Mouse (Mus musculus): ENCODE measurements around the gene Vwf. TPM values are rescaled to one million over a fixed set of nuclear protein-coding genes. Genes with fewer than 3 reads are reported as not detected.

The Vwf gene
- polyA plus RNA-seq, 1 experiment = not detected

DNA sequence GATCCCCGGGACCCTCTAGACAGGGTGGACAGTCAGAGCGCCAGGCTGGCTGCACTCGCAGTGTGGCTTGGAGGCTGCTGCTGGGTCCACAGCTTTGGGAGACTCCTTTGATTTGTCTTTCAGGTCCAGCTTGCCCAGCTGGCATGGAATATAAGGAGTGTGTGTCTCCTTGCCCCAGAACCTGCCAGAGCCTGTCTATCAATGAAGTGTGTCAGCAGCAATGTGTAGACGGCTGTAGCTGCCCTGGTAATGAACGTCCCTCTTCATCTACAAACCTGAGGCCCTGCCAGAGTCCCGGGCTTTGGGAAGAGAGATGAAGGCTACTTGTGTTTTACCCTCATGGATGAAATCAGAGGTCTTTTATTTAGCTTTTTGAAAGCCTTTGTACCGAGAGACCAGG lies 43.5 kb downstream of the Vwf start:
- H3K4me1 ChIP-seq (ENCODE audit: control insufficient read depth, insufficient read depth, low read length) = peaks cover 14% of the 10 kb centered on the region
- 69% methylated on average over 7 of the region's 7 CpGs for WGBS
- H3K27ac ChIP-seq (ENCODE audit: insufficient read depth, low read depth, low read length) = no peak overlapping the region
- no peak for TF ChIP-seq CTCF (IDR thresholded peaks at IDR 0.05; ENCODE audit: insufficient read depth, low read depth, low read length)
- no peak for TF ChIP-seq POLR2A (IDR thresholded peaks at IDR 0.05; ENCODE audit: insufficient read depth, low read depth, low read length)
- H3K4me3 ChIP-seq (ENCODE audit: insufficient read depth, low read depth, low read length) = no peak overlapping the region

DNA sequence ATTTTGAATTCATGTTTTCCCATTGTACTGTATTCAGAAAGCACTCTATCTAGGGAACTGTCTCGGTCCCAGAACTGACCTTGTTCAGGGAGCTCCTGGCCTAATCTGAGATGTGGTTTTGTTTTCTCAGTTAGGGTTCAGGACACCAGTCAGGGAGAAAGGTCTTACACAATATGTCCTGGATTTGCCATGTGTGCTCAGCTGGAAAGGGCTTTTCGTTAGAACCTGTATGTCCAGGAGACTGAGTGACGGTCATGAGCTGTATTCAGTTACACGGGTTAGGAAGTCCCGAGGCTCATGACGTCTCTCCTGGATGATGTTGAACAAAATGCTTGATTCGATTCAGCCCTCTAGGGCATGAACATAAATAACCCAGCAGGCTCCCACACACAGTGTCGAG lies 43.9 kb downstream of the Vwf start:
- Histone ChIP-seq H3K27ac (ENCODE audit: insufficient read depth, low read depth, low read length) (no peak overlapping the region), H3K4me3 (ENCODE audit: insufficient read depth, low read depth, low read length) (no peak overlapping the region), H3K4me1 (ENCODE audit: control insufficient read depth, insufficient read depth, low read length) (peaks cover 13% of the 10 kb centered on the region)
- TF ChIP-seq POLR2A (IDR thresholded peaks at IDR 0.05; ENCODE audit: insufficient read depth, low read depth, low read length) = no peak
- 48% methylated on average over 8 of the region's 8 CpGs for WGBS

DNA sequence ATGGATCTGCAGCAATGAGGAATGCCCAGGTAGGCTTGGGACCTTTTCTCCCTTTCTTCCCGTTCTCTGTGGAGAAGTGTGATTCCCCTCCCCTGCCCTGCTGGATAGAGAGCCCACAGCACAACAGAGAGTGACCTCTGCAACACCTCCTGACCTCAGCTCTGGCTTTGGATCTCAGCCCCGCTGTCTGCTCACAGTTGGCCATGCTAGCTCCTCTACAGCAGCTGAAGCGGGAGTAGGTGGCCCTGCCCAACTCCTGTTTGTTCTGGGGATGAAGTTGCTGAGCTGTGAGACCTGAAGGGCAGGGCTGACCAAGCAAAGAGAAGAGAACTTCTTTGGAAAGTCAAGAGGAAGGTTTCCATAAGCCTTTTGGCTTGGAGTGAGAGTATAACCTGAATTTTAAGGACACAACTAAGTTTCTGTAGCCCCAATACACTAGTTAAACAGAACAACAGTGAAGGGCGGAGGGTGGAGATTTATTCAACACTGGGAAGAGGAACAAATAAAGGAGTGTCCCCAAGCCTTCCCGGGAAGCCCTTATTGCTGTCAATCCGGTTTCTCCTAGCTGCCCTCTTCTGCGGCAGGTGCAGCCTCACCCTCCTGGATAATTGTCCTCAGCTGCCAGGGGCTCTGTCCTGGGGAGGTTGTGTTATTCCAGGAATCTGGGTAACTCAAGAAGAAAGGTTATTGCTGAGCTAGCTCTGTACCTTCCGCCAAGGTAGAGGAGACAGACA lies 45.2 kb downstream of the Vwf start:
- no peak for TF ChIP-seq CTCF (IDR thresholded peaks at IDR 0.05; ENCODE audit: insufficient read depth, low read depth, low read length)
- no peak for TF ChIP-seq POLR2A (IDR thresholded peaks at IDR 0.05; ENCODE audit: insufficient read depth, low read depth, low read length)
- Histone ChIP-seq H3K27ac (ENCODE audit: insufficient read depth, low read depth, low read length) (no peak overlapping the region), H3K4me3 (ENCODE audit: insufficient read depth, low read depth, low read length) (no peak overlapping the region), H3K4me1 (ENCODE audit: control insufficient read depth, insufficient read depth, low read length) (peaks cover 5% of the 10 kb centered on the region)
- WGBS = 83% methylated on average over 8 of the region's 8 CpGs

DNA sequence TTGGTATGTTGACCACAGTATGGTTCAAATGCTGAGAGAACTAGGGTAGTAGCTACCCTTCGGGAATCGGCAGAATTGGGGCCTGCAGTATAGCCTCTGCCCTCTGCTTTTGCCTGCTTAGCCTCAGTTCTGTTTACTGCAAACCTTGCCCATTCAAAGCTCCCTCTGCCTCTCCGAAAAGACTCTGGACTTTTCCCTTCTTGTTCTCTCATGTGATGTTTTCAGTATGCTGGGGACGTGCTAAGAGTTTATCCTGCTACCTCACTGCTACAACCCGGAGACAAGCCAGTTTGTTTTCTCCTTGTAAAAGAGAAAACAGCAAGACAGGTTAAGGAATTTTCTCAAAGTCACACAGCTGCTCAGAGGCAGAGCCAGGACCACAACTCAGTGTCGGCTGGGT lies 46.0 kb downstream of the Vwf start:
- Histone ChIP-seq H3K4me1 (ENCODE audit: control insufficient read depth, insufficient read depth, low read length) (peaks cover 5% of the 10 kb centered on the region), H3K4me3 (ENCODE audit: insufficient read depth, low read depth, low read length) (no peak overlapping the region), H3K27ac (ENCODE audit: insufficient read depth, low read depth, low read length) (no peak overlapping the region)
- TF ChIP-seq CTCF (IDR thresholded peaks at IDR 0.05; ENCODE audit: insufficient read depth, low read depth, low read length) (no peak), POLR2A (IDR thresholded peaks at IDR 0.05; ENCODE audit: insufficient read depth, low read depth, low read length) (no peak)
- 93% methylated on average over 6 of the region's 6 CpGs for WGBS

DNA sequence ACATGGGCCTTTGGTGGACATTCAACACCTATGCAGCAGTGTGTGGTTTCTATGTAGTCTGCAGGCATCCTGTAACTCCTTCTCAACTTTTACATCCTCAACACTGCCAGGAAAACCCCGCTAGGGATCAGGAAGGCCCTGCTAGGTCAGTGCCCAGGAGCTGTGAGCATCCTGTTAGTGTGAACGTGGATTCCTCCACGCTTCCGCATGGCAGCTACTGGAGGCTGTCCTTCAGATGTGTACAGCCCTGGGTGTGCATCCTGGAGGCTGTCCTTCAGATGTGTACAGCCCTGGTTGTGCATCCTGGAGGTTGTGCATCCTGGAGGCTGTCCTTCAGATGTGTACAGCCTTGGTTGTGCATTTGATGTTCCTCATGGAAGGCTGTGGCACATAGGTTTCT lies 47.7 kb downstream of the Vwf start:
- WGBS = 94% methylated on average over 4 of the region's 4 CpGs
- Histone ChIP-seq H3K4me1 (ENCODE audit: control insufficient read depth, insufficient read depth, low read length) (no peaks in the 10 kb centered on the region), H3K4me3 (ENCODE audit: insufficient read depth, low read depth, low read length) (no peak overlapping the region), H3K27ac (ENCODE audit: insufficient read depth, low read depth, low read length) (no peak overlapping the region)
- TF ChIP-seq POLR2A (IDR thresholded peaks at IDR 0.05; ENCODE audit: insufficient read depth, low read depth, low read length) (no peak), CTCF (IDR thresholded peaks at IDR 0.05; ENCODE audit: insufficient read depth, low read depth, low read length) (no peak)

DNA sequence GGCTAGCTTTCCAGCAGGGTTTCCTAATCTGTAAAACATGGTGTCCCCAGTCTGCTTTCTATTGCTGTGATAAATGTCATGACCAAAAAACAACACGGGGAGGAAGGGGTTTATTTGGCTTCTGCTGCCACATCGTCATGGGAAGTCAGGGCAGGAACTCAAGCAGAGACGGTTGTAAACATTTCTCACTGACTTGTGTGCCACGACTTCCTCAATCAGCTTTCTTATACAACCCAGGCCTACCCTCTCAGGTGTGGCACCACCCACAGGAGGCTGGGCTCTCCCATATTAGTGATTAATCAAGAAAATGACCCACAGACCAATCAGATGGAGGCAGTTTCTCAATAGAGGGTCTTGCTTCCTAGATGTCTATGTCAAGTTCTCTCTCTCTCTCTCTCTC lies 48.3 kb downstream of the Vwf start:
- Histone ChIP-seq H3K27ac (ENCODE audit: insufficient read depth, low read depth, low read length) (no peak overlapping the region), H3K4me3 (ENCODE audit: insufficient read depth, low read depth, low read length) (no peak overlapping the region), H3K4me1 (ENCODE audit: control insufficient read depth, insufficient read depth, low read length) (no peaks in the 10 kb centered on the region)
- WGBS = 67% methylated on average over 4 of the region's 4 CpGs
- TF ChIP-seq CTCF (IDR thresholded peaks at IDR 0.05; ENCODE audit: insufficient read depth, low read depth, low read length) = no peak
- no peak for TF ChIP-seq POLR2A (IDR thresholded peaks at IDR 0.05; ENCODE audit: insufficient read depth, low read depth, low read length)

DNA sequence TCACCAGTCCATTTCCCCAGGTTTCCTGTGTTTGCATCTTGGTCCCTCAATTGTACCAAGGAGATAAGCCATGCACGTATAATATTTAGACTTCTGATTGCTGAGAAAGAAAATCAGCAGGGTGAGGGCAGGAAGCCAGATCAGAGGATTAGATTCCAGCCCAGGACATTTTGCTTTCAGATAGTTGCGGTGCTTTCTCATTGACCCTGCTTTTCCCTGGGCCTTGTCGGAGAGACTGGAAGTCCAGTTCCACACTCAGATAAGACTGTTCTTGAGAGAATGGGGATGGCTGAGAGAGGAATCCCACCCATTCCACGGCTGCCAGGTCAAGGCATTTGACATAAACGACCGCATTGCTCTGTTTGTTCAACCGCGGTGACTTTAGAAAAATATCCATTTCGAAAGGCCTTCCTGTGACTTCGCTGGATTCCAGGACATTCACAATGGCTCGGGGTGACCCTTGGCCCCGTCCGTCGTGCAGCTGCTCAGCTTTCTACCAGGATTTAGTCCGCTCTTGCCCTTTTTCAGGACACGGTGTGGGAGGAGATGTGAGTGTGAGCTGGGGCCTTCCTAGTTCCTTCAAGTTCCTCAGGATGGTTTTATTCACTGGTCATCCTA lies 50.2 kb downstream of the Vwf start:
- H3K27ac ChIP-seq (ENCODE audit: insufficient read depth, low read depth, low read length) = no peak overlapping the region
- WGBS = 81% methylated on average over 16 of the region's 16 CpGs
- no peaks in the 10 kb centered on the region for H3K4me1 ChIP-seq (ENCODE audit: control insufficient read depth, insufficient read depth, low read length)
- H3K4me3 ChIP-seq (ENCODE audit: insufficient read depth, low read depth, low read length) = no peak overlapping the region
- TF ChIP-seq POLR2A (IDR thresholded peaks at IDR 0.05; ENCODE audit: insufficient read depth, low read depth, low read length) = no peak
- no peak for TF ChIP-seq CTCF (IDR thresholded peaks at IDR 0.05; ENCODE audit: insufficient read depth, low read depth, low read length)

DNA sequence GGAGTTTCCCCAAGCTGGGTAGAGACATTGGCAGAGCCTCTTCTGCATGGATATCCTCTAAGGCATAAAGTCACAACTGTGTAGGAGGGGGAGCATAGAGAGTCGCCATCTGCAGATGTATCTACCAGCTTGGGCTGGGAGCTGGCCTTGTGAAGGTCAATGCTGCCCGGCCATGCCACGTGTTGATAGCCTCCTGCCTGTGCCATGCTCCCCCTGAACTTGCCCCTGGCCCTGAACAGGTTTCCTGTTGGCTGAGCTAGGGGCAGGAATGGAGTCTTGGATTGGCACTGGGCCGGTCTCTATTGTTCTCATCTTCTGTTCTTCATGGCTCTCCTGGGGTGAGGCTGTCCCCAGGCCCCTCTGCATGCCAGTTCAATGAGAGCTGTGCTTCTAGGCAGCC lies 51.1 kb downstream of the Vwf start:
- H3K4me3 ChIP-seq (ENCODE audit: insufficient read depth, low read depth, low read length) = no peak overlapping the region
- TF ChIP-seq POLR2A (IDR thresholded peaks at IDR 0.05; ENCODE audit: insufficient read depth, low read depth, low read length) = no peak
- TF ChIP-seq CTCF (IDR thresholded peaks at IDR 0.05; ENCODE audit: insufficient read depth, low read depth, low read length) = no peak
- H3K4me1 ChIP-seq (ENCODE audit: control insufficient read depth, insufficient read depth, low read length) = no peaks in the 10 kb centered on the region
- no peak overlapping the region for H3K27ac ChIP-seq (ENCODE audit: insufficient read depth, low read depth, low read length)
- WGBS = 87% methylated on average over 4 of the region's 4 CpGs

DNA sequence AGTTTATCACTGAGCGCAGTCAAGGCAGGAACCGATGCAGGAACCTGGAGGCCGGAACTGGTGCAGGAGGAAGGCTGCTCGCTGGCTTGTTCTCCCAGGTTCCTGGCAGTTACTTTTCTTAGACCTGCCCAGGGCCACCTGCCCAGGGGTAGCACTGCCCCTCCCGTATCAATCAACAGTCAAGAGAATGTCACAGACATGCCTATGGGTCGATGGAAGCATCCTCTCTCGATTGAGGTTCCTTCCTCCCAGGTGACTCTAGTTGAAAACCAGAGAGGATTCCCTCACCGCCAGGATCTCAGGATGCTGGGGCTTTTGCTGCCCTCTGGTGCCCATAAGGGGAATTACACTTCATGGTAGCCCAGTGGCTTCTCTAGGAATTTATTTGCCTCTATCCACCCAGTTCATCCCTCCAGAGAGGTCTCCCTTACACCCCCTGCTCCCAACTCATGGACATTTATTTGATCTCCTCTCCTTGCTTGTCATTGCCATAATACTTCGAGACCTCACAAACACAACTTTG lies 53.5 kb downstream of the Vwf start:
- TF ChIP-seq POLR2A (IDR thresholded peaks at IDR 0.05; ENCODE audit: insufficient read depth, low read depth, low read length) (no peak), CTCF (IDR thresholded peaks at IDR 0.05; ENCODE audit: insufficient read depth, low read depth, low read length) (peak; percentile 53)
- peaks cover 5% of the 10 kb centered on the region; the same call in 1 of the 2 replicates for H3K4me1 ChIP-seq (ENCODE audit: control insufficient read depth, insufficient read depth, low read length)
- 40% methylated on average over 9 of the region's 9 CpGs for WGBS
- H3K4me3 ChIP-seq (ENCODE audit: insufficient read depth, low read depth, low read length) = no peak overlapping the region
- H3K27ac ChIP-seq (ENCODE audit: insufficient read depth, low read depth, low read length) = no peak overlapping the region
